Mouse (Mus musculus) heart, postnatal 0 days (tissue): ENCODE data around the gene Shbg. TPM values are rescaled to one million over a fixed set of nuclear protein-coding genes. Genes with fewer than 3 reads are reported as not detected.
A peak's percentile ranks its signal among the peaks of the same experiment; 100 is the strongest.

ENCODE experiments used
- ATAC-seq: fragments of 200-750 bp; cut with Nextera tagmentation; 2 replicates; pipeline ENCODE4 v1.8.0; 2017; ENCODE audit warnings: low read depth, moderate number of reproducible peaks, moderate library complexity; ENCODE audit not compliant: insufficient read depth
- DNase-seq: peaks from one replicate; pipeline ENCODE4 v3.0.0-alpha.2; 2016; ENCODE audit warnings: low spot score
- H3K27ac ChIP-seq: fragments of 300-500 bp; sonication (generic); 2 replicates; pipeline ENCODE4 v1.5.1; 2014; ENCODE audit warnings: low read depth, mild to moderate bottlenecking
- H3K27me3 ChIP-seq: fragments of 300-500 bp; sonication (generic); 2 replicates; pipeline ENCODE4 v1.6.1; 2014; ENCODE audit warnings: low read length, mixed read lengths; ENCODE audit not compliant: control insufficient read depth, insufficient read depth
- H3K36me3 ChIP-seq: fragments of 300-500 bp; sonication (generic); replicated peaks from 2 replicates; pipeline ENCODE4 v1.6.1; 2014; ENCODE audit warnings: low read length, mixed read lengths; ENCODE audit not compliant: control insufficient read depth, insufficient read depth
- H3K4me1 ChIP-seq: fragments of 300-500 bp; sonication (generic); 2 replicates; pipeline ENCODE4 v1.6.1; 2014; ENCODE audit warnings: antibody characterized with exemption; ENCODE audit not compliant: control insufficient read depth, insufficient read depth
- H3K4me2 ChIP-seq: fragments of 300-500 bp; sonication (generic); 2 replicates; pipeline ENCODE4 v1.6.1; 2014; ENCODE audit warnings: low read depth, mild to moderate bottlenecking, low read length, moderate library complexity
- H3K4me3 ChIP-seq: fragments of 300-500 bp; sonication (generic); 2 replicates; pipeline ENCODE4 v1.5.1; 2014; ENCODE audit warnings: low read depth, low read length
- H3K9ac ChIP-seq: fragments of 300-500 bp; sonication (generic); replicated peaks from 2 replicates; pipeline ENCODE4 v1.6.1; 2014; ENCODE audit warnings: low read depth, low read length, mixed read lengths
- H3K9me3 ChIP-seq: fragments of 300-500 bp; sonication (generic); replicated peaks from 2 replicates; pipeline ENCODE4 v1.6.1; 2016; ENCODE audit warnings: low read length; ENCODE audit not compliant: control insufficient read depth
- CTCF ChIP-seq: IDR thresholded peaks from 2 replicates; pipeline ENCODE4 v1.5.1; 2016; ENCODE audit warnings: antibody characterized with exemption, control low read depth, low read depth
- EP300 ChIP-seq: IDR thresholded peaks from 2 replicates; pipeline ENCODE4 v1.6.1; 2016; ENCODE audit warnings: antibody characterized with exemption, low read depth
- WGBS: fragments of 180-500 bp; shearing (Covaris S2); extraction: QIAGEN DNeasy Blood & Tissue Kit; methylation state at CpG from one replicate; pipeline ENCODE4 v1.1.7; 2014; 5-methylcytosine and 5-hydroxymethylcytosine counted together
- polyA plus RNA-seq: library from polyadenylated mRNA; unstranded; fragments of >200 nt; fragmentation: Nextera tagmentation; extraction: Ambion mirVana; gene quantifications from 2 replicates; pipeline ENCODE4 v1.2.1, GENCODE M21; 2015
- total RNA-seq: library from RNA; depleted of rRNA; stranded (reverse); fragments of >200 nt; gene quantifications from 2 replicates; pipeline ENCODE4 v1.2.3, GENCODE M21; 2014; ENCODE audit warnings: low replicate concordance; rRNA removed

The Shbg gene
- total RNA-seq, result not detected in 2 replicates
- 0.08 TPM in 1 of 2 replicates, not detected in the other for polyA plus RNA-seq

- H3K27me3 ChIP-seq, result no peaks in the 10 kb centered on the region
- H3K4me3 ChIP-seq, result no peak within 1 kb of the TSS
- ATAC-seq, result no peak
- TF ChIP-seq CTCF (no peak), EP300 (no peak)
- H3K4me1 ChIP-seq, result peaks cover 14% of the 10 kb centered on the region
- H3K9me3 ChIP-seq, result no peaks in the 10 kb centered on the region
- WGBS, result 58% methylated on average over 5 of the region's 5 CpGs
- H3K36me3 ChIP-seq, result no peaks in the 10 kb centered on the region
- no peak within 1 kb of the TSS for H3K4me2 ChIP-seq
- no peak for DNase-seq
- H3K9ac ChIP-seq, result no peak within 1 kb of the TSS
- no peak within 1 kb of the TSS for H3K27ac ChIP-seq
Measured at GRCm38 (mm10) chr11:69617805-69618204, at the start of gene Shbg. TSS of gene Shbg (minus strand) at chr11:69617905.

GRCm38 (mm10) chr11:69666665-69667005 is 48.9 kb upstream of the Shbg start:
- WGBS, result 89% methylated on average over 3 of the region's 3 CpGs
- DNase-seq (no peak), ATAC-seq (no peak)
- H3K9ac ChIP-seq, result no peak overlapping the region
- H3K9me3 ChIP-seq, result no peaks in the 10 kb centered on the region
- H3K4me1 ChIP-seq, result peaks cover 14% of the 10 kb centered on the region
- H3K27me3 ChIP-seq, result no peaks in the 10 kb centered on the region
- no peak overlapping the region for H3K27ac ChIP-seq
- no peak for TF ChIP-seq CTCF
- TF ChIP-seq EP300, result no peak
- peaks cover 63% of the 10 kb centered on the region for H3K36me3 ChIP-seq
- no peak overlapping the region for H3K4me2 ChIP-seq
- H3K4me3 ChIP-seq, result no peak overlapping the region

- H3K9me3 ChIP-seq, result no peaks in the 10 kb centered on the region
- 37% methylated on average over 7 of the region's 7 CpGs for WGBS
- no peak within 1 kb of the TSS for H3K4me2 ChIP-seq
- TF ChIP-seq EP300 (0 out of 2 replicates have a peak, but pooled peaks have one; percentile 37), CTCF (no peak)
- H3K27me3 ChIP-seq, result no peaks in the 10 kb centered on the region
- no peak for ATAC-seq
- no peak within 1 kb of the TSS for H3K4me3 ChIP-seq
- no peak for DNase-seq
- H3K36me3 ChIP-seq, result peaks cover 63% of the 10 kb centered on the region
- peak within 1 kb of the TSS; percentile 53 for H3K27ac ChIP-seq
- no peak within 1 kb of the TSS for H3K9ac ChIP-seq
- peaks cover 19% of the 10 kb centered on the region for H3K4me1 ChIP-seq
Measured at GRCm38 (mm10) chr11:69665961-69666664, 48.4 kb upstream of the Shbg start, which contains the start of gene Cd68. TSS of gene Cd68 (minus strand) at chr11:69666153.

- Histone ChIP-seq H3K36me3 (peaks cover 63% of the 10 kb centered on the region), H3K27me3 (no peaks in the 10 kb centered on the region), H3K4me3 (no peak overlapping the region), H3K27ac (peak overlapping the region; percentile 53), H3K4me2 (no peak overlapping the region), H3K9ac (no peak overlapping the region), H3K4me1 (peaks cover 19% of the 10 kb centered on the region), H3K9me3 (no peaks in the 10 kb centered on the region)
- TF ChIP-seq EP300 (no peak), CTCF (no peak)
- ATAC-seq (no peak), DNase-seq (no peak)
- 66% methylated on average over 9 of the region's 9 CpGs for WGBS
Measured at GRCm38 (mm10) chr11:69665457-69665960, 47.8 kb upstream of the Shbg start.

- peaks cover 56% of the 10 kb centered on the region for H3K36me3 ChIP-seq
- H3K4me2 ChIP-seq, result no peak overlapping the region
- H3K9ac ChIP-seq, result no peak overlapping the region
- ATAC-seq (no peak), DNase-seq (no peak)
- peaks cover 14% of the 10 kb centered on the region for H3K4me1 ChIP-seq
- H3K27me3 ChIP-seq, result no peaks in the 10 kb centered on the region
- no peak overlapping the region for H3K27ac ChIP-seq
- 91% methylated on average over 7 of the region's 7 CpGs for WGBS
- no peak for TF ChIP-seq CTCF
- TF ChIP-seq EP300, result no peak
- no peaks in the 10 kb centered on the region for H3K9me3 ChIP-seq
- H3K4me3 ChIP-seq, result no peak overlapping the region
Measured at GRCm38 (mm10) chr11:69664841-69665240, 47.1 kb upstream of the Shbg start.
